Mouse (Mus musculus): ENCODE data around the gene Tyw1.

GRCm38 (mm10) chr5:130293941-130294340 lies 38.5 kb downstream of the Tyw1 start:
- no peak for TF ChIP-seq EP300 (IDR thresholded peaks at IDR 0.05; ENCODE audit: low read length)
- TF ChIP-seq UBTF (IDR thresholded peaks at IDR 0.05; ENCODE audit: low read depth, low read length) = no peak
- no peak for TF ChIP-seq TBP (conservative IDR thresholded peaks at IDR 0.05; ENCODE audit: low read depth, low read length)
- no peak for TF ChIP-seq USF2 (conservative IDR thresholded peaks at IDR 0.05; ENCODE audit: low read depth, low read length)
